Mouse (Mus musculus): ENCODE results near the gene Ubap2l. TPM values are rescaled to one million over a fixed set of nuclear protein-coding genes. Genes with fewer than 3 reads are reported as not detected.

Gene Ubap2l
- polyA plus RNA-seq, 1 experiment from 2014 or later = 174 TPM

- ATAC-seq (ENCODE audit: low FRiP score, low TSS enrichment) (no peak), DNase-seq (peak; percentile 90)
- no peak overlapping the region for H3K4me3 ChIP-seq (replicated peaks; ENCODE audit: low read depth, low read length)
- H3K9ac ChIP-seq (replicated peaks; ENCODE audit: low read length) = no peak overlapping the region
- H3K4me2 ChIP-seq (ENCODE audit: low read length) = 0 out of 2 replicates have a peak overlapping the region, but pooled peaks have one; percentile 14
- H3K4me1 ChIP-seq (ENCODE audit: control insufficient read depth, insufficient read depth, low read length) = peaks cover 18% of the 10 kb centered on the region
- H3K9me3 ChIP-seq (ENCODE audit: control insufficient read depth, low read length) = no peaks in the 10 kb centered on the region
- H3K27me3 ChIP-seq (ENCODE audit: control insufficient read depth, insufficient read depth, low read length) = no peaks in the 10 kb centered on the region
- peak overlapping the region; percentile 15; the same call in 1 of the 2 replicates for H3K27ac ChIP-seq (replicated peaks; ENCODE audit: low read depth, low read length)
- WGBS = 8% methylated on average over 5 of the region's 5 CpGs
- no peaks in the 10 kb centered on the region for H3K36me3 ChIP-seq (ENCODE audit: control insufficient read depth, insufficient read depth, low read length)
Observed at GRCm38 (mm10) chr3:90076921-90077716, 24.7 kb upstream of the Ubap2l start.

DNA sequence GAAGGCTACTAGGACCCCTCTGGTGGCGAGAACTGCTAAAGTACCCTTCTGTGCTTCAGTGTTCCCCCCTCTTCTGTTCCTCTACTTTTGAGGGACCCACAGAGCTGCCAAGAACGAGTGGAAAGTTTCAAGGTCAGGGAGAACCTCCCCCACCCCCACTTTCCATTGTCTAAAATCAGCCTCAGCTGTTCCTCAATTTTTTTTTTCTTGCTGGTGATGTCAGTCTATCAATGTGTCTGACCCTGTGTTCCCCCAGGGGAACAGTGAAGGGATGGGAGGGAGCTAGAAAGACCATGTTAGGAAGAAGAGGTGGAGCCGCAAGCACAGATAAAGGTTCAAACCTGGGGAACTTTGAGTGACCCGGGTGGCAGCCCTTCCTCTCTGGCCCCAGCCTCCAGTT is 19.9 kb upstream of the Ubap2l start, which contains the start of gene Tpm3:
Gene Tpm3 (plus strand): TSS at position 356 of the 400 bp plus-strand sequence.
- Histone ChIP-seq H3K36me3 (ENCODE audit: control insufficient read depth, insufficient read depth, low read length) (no peaks in the 10 kb centered on the region), H3K4me1 (ENCODE audit: control insufficient read depth, insufficient read depth, low read length) (no peaks in the 10 kb centered on the region), H3K4me2 (ENCODE audit: low read length) (no peak within 1 kb of the TSS), H3K9ac (replicated peaks; ENCODE audit: low read length) (no peak within 1 kb of the TSS), H3K27ac (replicated peaks; ENCODE audit: low read depth, low read length) (no peak within 1 kb of the TSS), H3K9me3 (ENCODE audit: control insufficient read depth, low read length) (no peaks in the 10 kb centered on the region), H3K4me3 (replicated peaks; ENCODE audit: low read depth, low read length) (no peak within 1 kb of the TSS), H3K27me3 (ENCODE audit: control insufficient read depth, insufficient read depth, low read length) (no peaks in the 10 kb centered on the region)
- WGBS = 71% methylated on average over 4 of the region's 4 CpGs
- no peak for DNase-seq
- no peak for ATAC-seq (ENCODE audit: low FRiP score, low TSS enrichment)

DNA sequence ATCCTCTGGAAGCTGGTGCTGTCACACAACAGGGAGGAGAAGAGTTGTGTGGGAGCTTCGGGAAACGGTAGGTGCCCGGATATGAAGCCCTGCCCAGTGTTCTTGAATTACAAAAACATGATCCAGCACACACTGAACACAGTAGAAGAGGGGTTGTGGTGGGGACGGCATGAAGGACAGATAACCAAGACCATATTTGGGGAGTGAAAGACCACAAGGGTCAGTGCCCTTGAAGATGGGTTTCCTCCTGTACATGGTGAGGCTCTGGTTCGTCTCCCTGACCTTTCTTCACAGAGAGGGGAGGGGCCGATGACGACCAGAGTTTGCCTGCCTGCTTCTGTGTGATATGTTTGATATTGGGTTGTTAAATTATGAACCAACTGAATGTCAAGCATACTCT is 17.3 kb upstream of the Ubap2l start:
- ATAC-seq (ENCODE audit: low FRiP score, low TSS enrichment) (no peak), DNase-seq (no peak)
- Histone ChIP-seq H3K4me3 (replicated peaks; ENCODE audit: low read depth, low read length) (no peak overlapping the region), H3K27ac (replicated peaks; ENCODE audit: low read depth, low read length) (no peak overlapping the region), H3K9ac (replicated peaks; ENCODE audit: low read length) (no peak overlapping the region), H3K36me3 (ENCODE audit: control insufficient read depth, insufficient read depth, low read length) (0 out of 2 replicates have a peak, but pooled peaks cover 3% of the 10 kb centered on the region), H3K27me3 (ENCODE audit: control insufficient read depth, insufficient read depth, low read length) (no peaks in the 10 kb centered on the region), H3K9me3 (ENCODE audit: control insufficient read depth, low read length) (no peaks in the 10 kb centered on the region), H3K4me1 (ENCODE audit: control insufficient read depth, insufficient read depth, low read length) (no peaks in the 10 kb centered on the region), H3K4me2 (ENCODE audit: low read length) (no peak overlapping the region)
- 82% methylated on average over 7 of the region's 7 CpGs for WGBS

- Histone ChIP-seq H3K27me3 (ENCODE audit: control insufficient read depth, insufficient read depth, low read length) (no peaks in the 10 kb centered on the region), H3K36me3 (ENCODE audit: control insufficient read depth, insufficient read depth, low read length) (peaks cover 19% of the 10 kb centered on the region; the same call in 1 of the 2 replicates), H3K9me3 (ENCODE audit: control insufficient read depth, low read length) (no peaks in the 10 kb centered on the region), H3K4me3 (replicated peaks; ENCODE audit: low read depth, low read length) (no peak overlapping the region), H3K9ac (replicated peaks; ENCODE audit: low read length) (no peak overlapping the region), H3K27ac (replicated peaks; ENCODE audit: low read depth, low read length) (no peak overlapping the region), H3K4me2 (ENCODE audit: low read length) (no peak overlapping the region), H3K4me1 (ENCODE audit: control insufficient read depth, insufficient read depth, low read length) (no peaks in the 10 kb centered on the region)
- 83% methylated on average over 4 of the region's 4 CpGs for WGBS
- no peak for DNase-seq
- no peak for ATAC-seq (ENCODE audit: low FRiP score, low TSS enrichment)
Observed at GRCm38 (mm10) chr3:90067851-90068250, 15.4 kb upstream of the Ubap2l start.

GRCm38 (mm10) chr3:90065553-90065952 is 13.1 kb upstream of the Ubap2l start:
- H3K9me3 ChIP-seq (ENCODE audit: control insufficient read depth, low read length) = no peaks in the 10 kb centered on the region
- no peaks in the 10 kb centered on the region for H3K4me1 ChIP-seq (ENCODE audit: control insufficient read depth, insufficient read depth, low read length)
- 63% methylated on average over 3 of the region's 3 CpGs for WGBS
- no peak overlapping the region for H3K9ac ChIP-seq (replicated peaks; ENCODE audit: low read length)
- DNase-seq (peak; percentile 67), ATAC-seq (ENCODE audit: low FRiP score, low TSS enrichment) (no peak)
- H3K4me3 ChIP-seq (replicated peaks; ENCODE audit: low read depth, low read length) = no peak overlapping the region
- no peak overlapping the region for H3K27ac ChIP-seq (replicated peaks; ENCODE audit: low read depth, low read length)
- no peaks in the 10 kb centered on the region for H3K27me3 ChIP-seq (ENCODE audit: control insufficient read depth, insufficient read depth, low read length)
- H3K4me2 ChIP-seq (ENCODE audit: low read length) = no peak overlapping the region
- H3K36me3 ChIP-seq (ENCODE audit: control insufficient read depth, insufficient read depth, low read length) = peaks cover 41% of the 10 kb centered on the region

DNA sequence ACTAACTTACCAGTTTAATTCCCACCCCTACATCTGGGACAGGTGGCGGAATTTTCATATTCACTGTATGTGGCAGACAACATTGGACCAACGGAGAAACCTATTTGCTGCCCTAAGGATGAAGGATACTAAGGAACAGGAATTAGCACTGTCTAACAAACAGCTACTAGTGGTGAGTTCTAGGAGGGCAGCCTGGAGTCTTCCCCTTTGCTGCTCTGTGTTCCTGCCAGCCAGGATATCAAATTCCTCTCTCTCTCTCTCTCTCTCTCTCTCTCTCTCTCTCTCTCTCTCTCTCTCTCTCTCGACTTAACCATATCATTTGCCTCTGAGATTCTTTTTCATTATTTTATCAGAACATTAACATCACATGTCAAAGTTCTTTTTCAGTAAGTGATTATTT is 12.0 kb upstream of the Ubap2l start:
- no peak overlapping the region for H3K4me2 ChIP-seq (ENCODE audit: low read length)
- no peak for DNase-seq
- no peaks in the 10 kb centered on the region for H3K27me3 ChIP-seq (ENCODE audit: control insufficient read depth, insufficient read depth, low read length)
- no peak overlapping the region for H3K9ac ChIP-seq (replicated peaks; ENCODE audit: low read length)
- WGBS = 88% methylated on average over 3 of the region's 3 CpGs
- ATAC-seq (ENCODE audit: low FRiP score, low TSS enrichment) = no peak
- H3K4me1 ChIP-seq (ENCODE audit: control insufficient read depth, insufficient read depth, low read length) = no peaks in the 10 kb centered on the region
- no peak overlapping the region for H3K27ac ChIP-seq (replicated peaks; ENCODE audit: low read depth, low read length)
- H3K36me3 ChIP-seq (ENCODE audit: control insufficient read depth, insufficient read depth, low read length) = peaks cover 50% of the 10 kb centered on the region
- no peaks in the 10 kb centered on the region for H3K9me3 ChIP-seq (ENCODE audit: control insufficient read depth, low read length)
- no peak overlapping the region for H3K4me3 ChIP-seq (replicated peaks; ENCODE audit: low read depth, low read length)

GRCm38 (mm10) chr3:90062539-90062938 is 10.1 kb upstream of the Ubap2l start:
- no peak overlapping the region for H3K27ac ChIP-seq (replicated peaks; ENCODE audit: low read depth, low read length)
- ATAC-seq (ENCODE audit: low FRiP score, low TSS enrichment) (no peak), DNase-seq (no peak)
- no peak overlapping the region for H3K4me2 ChIP-seq (ENCODE audit: low read length)
- no peaks in the 10 kb centered on the region for H3K27me3 ChIP-seq (ENCODE audit: control insufficient read depth, insufficient read depth, low read length)
- no peaks in the 10 kb centered on the region for H3K9me3 ChIP-seq (ENCODE audit: control insufficient read depth, low read length)
- no peak overlapping the region for H3K9ac ChIP-seq (replicated peaks; ENCODE audit: low read length)
- H3K4me1 ChIP-seq (ENCODE audit: control insufficient read depth, insufficient read depth, low read length) = no peaks in the 10 kb centered on the region
- peaks cover 61% of the 10 kb centered on the region for H3K36me3 ChIP-seq (ENCODE audit: control insufficient read depth, insufficient read depth, low read length)
- no peak overlapping the region for H3K4me3 ChIP-seq (replicated peaks; ENCODE audit: low read depth, low read length)
- WGBS = 57% methylated on average over 2 of the region's 2 CpGs

DNA sequence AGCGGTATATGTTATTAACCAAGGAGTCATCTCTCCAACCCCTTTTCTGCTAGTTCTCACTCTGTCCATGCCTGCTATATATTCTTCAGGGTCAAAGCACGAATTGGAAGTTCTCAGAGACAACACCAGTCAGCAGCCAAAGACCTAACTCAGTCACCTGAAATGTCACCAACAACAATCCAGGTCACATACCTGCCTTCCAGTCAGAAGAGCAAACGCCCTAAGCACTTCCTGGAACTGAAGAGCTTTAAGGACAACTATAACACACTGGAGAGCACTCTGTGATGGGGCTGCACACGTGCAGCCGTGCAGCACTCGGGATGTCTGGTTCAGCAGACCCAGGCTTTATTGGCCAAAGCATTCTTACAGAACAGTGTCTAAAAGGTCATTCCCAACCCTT is 9.1 kb upstream of the Ubap2l start:
- H3K36me3 ChIP-seq (ENCODE audit: control insufficient read depth, insufficient read depth, low read length) = peaks cover 71% of the 10 kb centered on the region
- no peaks in the 10 kb centered on the region for H3K9me3 ChIP-seq (ENCODE audit: control insufficient read depth, low read length)
- DNase-seq = no peak
- no peak overlapping the region for H3K9ac ChIP-seq (replicated peaks; ENCODE audit: low read length)
- WGBS = 95% methylated on average over 6 of the region's 6 CpGs
- no peak for ATAC-seq (ENCODE audit: low FRiP score, low TSS enrichment)
- H3K27me3 ChIP-seq (ENCODE audit: control insufficient read depth, insufficient read depth, low read length) = no peaks in the 10 kb centered on the region
- H3K4me1 ChIP-seq (ENCODE audit: control insufficient read depth, insufficient read depth, low read length) = no peaks in the 10 kb centered on the region
- H3K4me3 ChIP-seq (replicated peaks; ENCODE audit: low read depth, low read length) = no peak overlapping the region
- H3K4me2 ChIP-seq (ENCODE audit: low read length) = no peak overlapping the region
- no peak overlapping the region for H3K27ac ChIP-seq (replicated peaks; ENCODE audit: low read depth, low read length)

All from midbrain, embryonic 14.5 days (tissue).